Mouse (Mus musculus): ENCODE data around the gene Fut1.

GRCm38 (mm10) chr7:45665303-45666138 lies 48.4 kb downstream of the Fut1 start:
- TF ChIP-seq CTCF (IDR thresholded peaks at IDR 0.05; ENCODE audit: borderline replicate concordance, extremely low read depth, insufficient read depth, insufficient read length) = no peak
- TF ChIP-seq POLR2A (IDR thresholded peaks at IDR 0.05; ENCODE audit: borderline replicate concordance, extremely low read depth, insufficient read depth, insufficient read length, poor library complexity, severe bottlenecking) = no peak

Data from brain, embryonic 14.5 days (tissue).